16 mouse cellular contexts compared by ENCODE assay signal in the genomic region with DNA sequence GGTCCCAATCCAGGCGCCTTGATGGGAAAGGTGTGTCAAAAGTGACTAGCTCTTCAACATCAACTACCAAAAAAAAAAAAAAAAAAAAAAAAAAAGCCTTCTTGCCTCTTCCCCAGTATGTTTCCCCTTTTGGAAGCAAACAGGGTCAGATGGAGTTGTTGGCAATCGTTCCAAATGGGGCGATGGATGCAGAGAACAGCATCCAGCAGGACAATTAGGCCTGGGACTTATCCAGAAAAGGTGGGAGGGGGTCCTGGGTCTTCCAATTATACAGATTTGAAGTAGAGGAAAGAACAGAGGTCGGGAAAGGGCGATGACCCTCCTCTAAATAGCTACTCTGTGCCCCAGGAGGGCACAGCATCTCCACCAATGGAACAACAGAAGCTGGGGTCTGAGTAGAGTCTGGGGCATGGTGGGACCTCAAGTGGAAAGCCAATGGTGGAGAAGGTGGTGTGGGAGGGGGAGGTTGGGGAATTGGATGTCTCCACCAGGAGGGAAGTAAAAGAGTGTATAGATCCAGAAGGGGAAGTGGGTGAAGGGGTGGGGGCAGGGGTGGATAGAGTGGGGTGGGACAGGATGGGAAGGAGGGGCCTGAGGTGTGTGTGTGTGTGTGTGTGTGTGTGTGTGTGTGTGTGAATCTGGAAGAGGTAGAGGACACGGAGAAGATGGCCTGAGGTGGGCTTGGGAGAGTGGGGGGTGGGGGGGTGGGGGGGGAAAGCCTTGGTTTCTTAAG.
DNase-seq lines count a peak whose midpoint lies in the region; ATAC-seq and TF ChIP-seq lines count a peak whose summit lies in the region.
"Had no signal": no experiment of that assay in that cellular context is flagged by ENCODE, and none has a peak within 500 bp of the region (broad histone marks: within the 10 kb centered on the region; RNA-seq: fewer than 3 reads in every experiment).

No protein-coding gene starts in this region.

- no peak overlapping the region for H3K4me3 ChIP-seq in hindbrain, postnatal 0 days (ENCODE audit: low read length)
- no peak overlapping the region for H3K4me3 ChIP-seq in hindbrain, embryonic 14.5 days (replicated peaks; ENCODE audit: low read length)
- H3K4me3 ChIP-seq: erythroblast, embryonic 14.5 days had no signal

- H3K27ac ChIP-seq in hindbrain, postnatal 0 days = no peak overlapping the region
- no peak overlapping the region for H3K27ac ChIP-seq in hindbrain, embryonic 14.5 days
- H3K27ac ChIP-seq: heart, embryonic 15.5 days; liver, embryonic 13.5 days had no signal

- H3K4me1 ChIP-seq in hindbrain, postnatal 0 days (ENCODE audit: insufficient read depth, low read length) = no peaks in the 10 kb centered on the region
- H3K4me1 ChIP-seq in hindbrain, embryonic 14.5 days (replicated peaks; ENCODE audit: control insufficient read depth, insufficient read depth, low read length) = no peaks in the 10 kb centered on the region

- TF ChIP-seq CTCF in hindbrain, postnatal 0 days (IDR thresholded peaks at IDR 0.05; ENCODE audit: low read depth) = no peak

- H3K9ac ChIP-seq in hindbrain, postnatal 0 days (replicated peaks; ENCODE audit: low read length) = no peak overlapping the region
- H3K9ac ChIP-seq in hindbrain, embryonic 14.5 days = no peak overlapping the region
- H3K9ac ChIP-seq: liver, embryonic 13.5 days had no signal

- ATAC-seq in hindbrain, postnatal 0 days = 0 out of 2 replicates have a peak, but pooled peaks have one; percentile 16
- no peak for ATAC-seq in hindbrain, embryonic 14.5 days (ENCODE audit: low FRiP score)
- ATAC-seq: hindbrain, embryonic 16.5 days had no signal

- peak; percentile 39 for DNase-seq in hindbrain, postnatal 0 days (ENCODE audit: low spot score)
- no peak for DNase-seq in hindbrain, embryonic 14.5 days (ENCODE audit: low spot score)
- DNase-seq in testis, postnatal 10 days (ENCODE audit: low spot score) = peak; percentile 35
- no peak for DNase-seq in testis, postnatal 14 days (ENCODE audit: low spot score)
- DNase-seq in cerebellum, postnatal 14 days = peak; percentile 33 to 60
- DNase-seq in ovary, postnatal 14 days (ENCODE audit: low spot score) = no peak
- no peak for DNase-seq in T-cell, adult 2 months (ENCODE audit: low spot score)
- no peak for DNase-seq in gastrocnemius, postnatal 14 days
- DNase-seq: gastrocnemius, postnatal 36 days; kidney, adult 8-10 months; liver, embryonic 13.5 days; lung, postnatal 36 days had no signal

- H3K4me2 ChIP-seq in hindbrain, postnatal 0 days (ENCODE audit: low read depth, low read length) = no peak overlapping the region
- H3K4me2 ChIP-seq in hindbrain, embryonic 14.5 days (replicated peaks) = no peak overlapping the region

- no peaks in the 10 kb centered on the region for H3K9me3 ChIP-seq in hindbrain, postnatal 0 days (ENCODE audit: low read length)
- H3K9me3 ChIP-seq in hindbrain, embryonic 14.5 days (ENCODE audit: control insufficient read depth, low read length) = no peaks in the 10 kb centered on the region
- H3K9me3 ChIP-seq: G1E; heart, embryonic 15.5 days; liver, embryonic 13.5 days had no signal

- no peaks in the 10 kb centered on the region for H3K27me3 ChIP-seq in hindbrain, postnatal 0 days (ENCODE audit: insufficient read depth, low read length)
- H3K27me3 ChIP-seq in hindbrain, embryonic 14.5 days (ENCODE audit: control insufficient read depth, insufficient read depth, low read length) = no peaks in the 10 kb centered on the region
- H3K27me3 ChIP-seq: heart, embryonic 15.5 days; liver, embryonic 13.5 days had no signal

- intact Hi-C loops in gastrocnemius, postnatal 14 days (cut with DNase I; ENCODE audit: low total_unique reads) = loop anchor here (5.0 to 10.0 kb wide), 3 partner anchors 75 to 362 kb away; no protein-coding TSS in a partner anchor

- WGBS in hindbrain, postnatal 0 days = 45% methylated on average over 6 of the region's 6 CpGs
- whole genome bisulfite sequencing in hindbrain, embryonic 14.5 days = 73% methylated on average over 6 of the region's 6 CpGs

- H3K36me3 ChIP-seq in hindbrain, postnatal 0 days (ENCODE audit: insufficient read depth, low read length) = no peaks in the 10 kb centered on the region
- no peaks in the 10 kb centered on the region for H3K36me3 ChIP-seq in hindbrain, embryonic 14.5 days (replicated peaks; ENCODE audit: control insufficient read depth, insufficient read depth)
- H3K36me3 ChIP-seq: G1E; heart, embryonic 15.5 days; liver, embryonic 13.5 days had no signal

Comparison
In these comparisons a context has a peak if more than half of its experiments do, and no peak if none do; other contexts are left out.
1. DNase-seq: peak in hindbrain, postnatal 0 days (single experiment), testis, postnatal 10 days (single experiment) and cerebellum, postnatal 14 days (2 of 2); none in hindbrain, embryonic 14.5 days (single experiment), testis, postnatal 14 days (single experiment), ovary, postnatal 14 days (single experiment), T-cell, adult 2 months (single experiment) and gastrocnemius, postnatal 14 days (single experiment).